Mouse (Mus musculus): ENCODE measurements around the gene Arrdc4. TPM values are rescaled to one million over a fixed set of nuclear protein-coding genes. Genes with fewer than 3 reads are reported as not detected.

Arrdc4 gene
- total RNA-seq (2014; rRNA removed) (56.7 and 74.9 TPM in 2 replicates), polyA plus RNA-seq (2015; fragmentation: Nextera tagmentation; extraction: Ambion mirVana) (45.7 and 54.3 TPM in 2 replicates)

- peak within 1 kb of the TSS; percentile 95 for H3K27ac ChIP-seq
- H3K9ac ChIP-seq (replicated peaks; ENCODE audit: low read length) = peak within 1 kb of the TSS; percentile 97
- ATAC-seq (peak; percentile 100), DNase-seq (ENCODE audit: low spot score) (peak; percentile 98)
- peak within 1 kb of the TSS; percentile 91 for H3K4me3 ChIP-seq (ENCODE audit: low read length)
- peak within 1 kb of the TSS; percentile 92 for H3K4me2 ChIP-seq (ENCODE audit: low read depth, low read length)
- peaks cover 8% of the 10 kb centered on the region for H3K36me3 ChIP-seq (ENCODE audit: insufficient read depth, low read length)
- no peaks in the 10 kb centered on the region for H3K9me3 ChIP-seq (ENCODE audit: low read length)
- H3K27me3 ChIP-seq (ENCODE audit: insufficient read depth, low read length) = no peaks in the 10 kb centered on the region
- TF ChIP-seq CTCF (IDR thresholded peaks at IDR 0.05; ENCODE audit: low read depth) = peak; percentile 4; the same call in 1 of the 2 replicates
- peaks cover 13% of the 10 kb centered on the region for H3K4me1 ChIP-seq (ENCODE audit: insufficient read depth, low read length)
- under 1% methylated on average over 49 of the region's 54 CpGs for WGBS
These were observed at the start of gene Arrdc4 for GRCm38 (mm10) chr7:68748761-68749635. Gene Arrdc4 (minus strand): TSS chr7:68749241.

- TF ChIP-seq CTCF (IDR thresholded peaks at IDR 0.05; ENCODE audit: low read depth) = no peak
- Histone ChIP-seq H3K4me2 (ENCODE audit: low read depth, low read length) (no peak overlapping the region), H3K9me3 (ENCODE audit: low read length) (no peaks in the 10 kb centered on the region), H3K27ac (no peak overlapping the region), H3K9ac (replicated peaks; ENCODE audit: low read length) (no peak overlapping the region), H3K4me1 (ENCODE audit: insufficient read depth, low read length) (no peaks in the 10 kb centered on the region), H3K4me3 (ENCODE audit: low read length) (no peak overlapping the region), H3K36me3 (ENCODE audit: insufficient read depth, low read length) (no peaks in the 10 kb centered on the region), H3K27me3 (ENCODE audit: insufficient read depth, low read length) (no peaks in the 10 kb centered on the region)
- ATAC-seq (no peak), DNase-seq (ENCODE audit: low spot score) (no peak)
- WGBS = 77% methylated on average over 5 of the region's 5 CpGs
These were observed 46.5 kb upstream of the Arrdc4 start for GRCm38 (mm10) chr7:68795578-68795977.

- H3K9me3 ChIP-seq (ENCODE audit: low read length) = no peaks in the 10 kb centered on the region
- H3K4me3 ChIP-seq (ENCODE audit: low read length) = no peak overlapping the region
- TF ChIP-seq CTCF (IDR thresholded peaks at IDR 0.05; ENCODE audit: low read depth) = no peak
- no peak overlapping the region for H3K9ac ChIP-seq (replicated peaks; ENCODE audit: low read length)
- no peak for ATAC-seq
- H3K27ac ChIP-seq = no peak overlapping the region
- 67% methylated on average over 3 of the region's 3 CpGs for WGBS
- DNase-seq (ENCODE audit: low spot score) = no peak
- no peaks in the 10 kb centered on the region for H3K36me3 ChIP-seq (ENCODE audit: insufficient read depth, low read length)
- H3K4me2 ChIP-seq (ENCODE audit: low read depth, low read length) = no peak overlapping the region
- no peaks in the 10 kb centered on the region for H3K4me1 ChIP-seq (ENCODE audit: insufficient read depth, low read length)
- H3K27me3 ChIP-seq (ENCODE audit: insufficient read depth, low read length) = no peaks in the 10 kb centered on the region
These were observed 39.7 kb upstream of the Arrdc4 start for GRCm38 (mm10) chr7:68788711-68789110.

GRCm38 (mm10) chr7:68771757-68772094 is 22.7 kb upstream of the Arrdc4 start:
- H3K9me3 ChIP-seq (ENCODE audit: low read length) = no peaks in the 10 kb centered on the region
- no peak for ATAC-seq
- H3K9ac ChIP-seq (replicated peaks; ENCODE audit: low read length) = no peak overlapping the region
- no peaks in the 10 kb centered on the region for H3K4me1 ChIP-seq (ENCODE audit: insufficient read depth, low read length)
- no peak overlapping the region for H3K4me2 ChIP-seq (ENCODE audit: low read depth, low read length)
- H3K4me3 ChIP-seq (ENCODE audit: low read length) = no peak overlapping the region
- no peak for TF ChIP-seq CTCF (IDR thresholded peaks at IDR 0.05; ENCODE audit: low read depth)
- 88% methylated on average over 2 of the region's 2 CpGs for WGBS
- DNase-seq (ENCODE audit: low spot score) = no peak
- no peak overlapping the region for H3K27ac ChIP-seq
- H3K27me3 ChIP-seq (ENCODE audit: insufficient read depth, low read length) = no peaks in the 10 kb centered on the region
- no peaks in the 10 kb centered on the region for H3K36me3 ChIP-seq (ENCODE audit: insufficient read depth, low read length)

- TF ChIP-seq CTCF (IDR thresholded peaks at IDR 0.05; ENCODE audit: low read depth) = no peak
- ATAC-seq = no peak
- Histone ChIP-seq H3K27me3 (ENCODE audit: insufficient read depth, low read length) (no peaks in the 10 kb centered on the region), H3K4me3 (ENCODE audit: low read length) (no peak overlapping the region), H3K9ac (replicated peaks; ENCODE audit: low read length) (no peak overlapping the region), H3K36me3 (ENCODE audit: insufficient read depth, low read length) (no peaks in the 10 kb centered on the region), H3K4me1 (ENCODE audit: insufficient read depth, low read length) (no peaks in the 10 kb centered on the region), H3K27ac (no peak overlapping the region), H3K9me3 (ENCODE audit: low read length) (no peaks in the 10 kb centered on the region), H3K4me2 (ENCODE audit: low read depth, low read length) (no peak overlapping the region)
- no peak for DNase-seq (ENCODE audit: low spot score)
- WGBS = 78% methylated on average over 7 of the region's 7 CpGs
These were observed 22.1 kb upstream of the Arrdc4 start for GRCm38 (mm10) chr7:68770894-68771756.

- ATAC-seq (no peak), DNase-seq (ENCODE audit: low spot score) (no peak)
- Histone ChIP-seq H3K4me1 (ENCODE audit: insufficient read depth, low read length) (no peaks in the 10 kb centered on the region), H3K36me3 (ENCODE audit: insufficient read depth, low read length) (no peaks in the 10 kb centered on the region), H3K4me2 (ENCODE audit: low read depth, low read length) (no peak overlapping the region), H3K27ac (no peak overlapping the region), H3K27me3 (ENCODE audit: insufficient read depth, low read length) (no peaks in the 10 kb centered on the region), H3K9me3 (ENCODE audit: low read length) (no peaks in the 10 kb centered on the region), H3K9ac (replicated peaks; ENCODE audit: low read length) (no peak overlapping the region), H3K4me3 (ENCODE audit: low read length) (no peak overlapping the region)
- TF ChIP-seq CTCF (IDR thresholded peaks at IDR 0.05; ENCODE audit: low read depth) = no peak
- WGBS = 87% methylated on average over 4 of the region's 4 CpGs
These were observed 16.9 kb upstream of the Arrdc4 start for GRCm38 (mm10) chr7:68765926-68766325.

Data from hindbrain, postnatal 0 days (tissue).